Mouse (Mus musculus): ENCODE data around the gene Kcnrg.
"Not testable (repeated sequence)": the region's sequence is repeated elsewhere in the genome, so short reads cannot be mapped to it uniquely, and the experiment has no call there.

Gene Kcnrg

DNA sequence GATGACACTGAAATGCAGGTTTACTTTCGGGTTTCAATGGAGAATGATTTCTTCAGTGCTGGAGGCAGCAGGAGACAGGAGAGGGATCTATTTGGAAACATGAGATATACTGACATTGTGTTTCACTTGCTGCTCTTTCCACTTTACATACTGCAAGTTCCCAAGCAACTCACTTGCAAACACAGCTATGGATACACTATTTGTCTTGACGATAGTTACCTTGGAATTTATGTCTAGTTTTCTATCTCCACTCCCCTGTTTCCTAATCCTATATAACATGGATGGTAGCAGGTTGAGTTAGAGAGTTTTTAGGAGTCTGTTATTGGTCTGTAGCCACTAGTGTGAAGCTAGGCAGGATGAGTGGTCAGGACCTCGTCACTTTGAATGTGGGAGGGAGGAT lies at the start of gene Kcnrg:
Gene Kcnrg, plus strand, starts transcription at position 301 of the 400 bp plus-strand sequence.
- no peak for DNase-seq (ENCODE audit: low read depth, low spot score)

DNA sequence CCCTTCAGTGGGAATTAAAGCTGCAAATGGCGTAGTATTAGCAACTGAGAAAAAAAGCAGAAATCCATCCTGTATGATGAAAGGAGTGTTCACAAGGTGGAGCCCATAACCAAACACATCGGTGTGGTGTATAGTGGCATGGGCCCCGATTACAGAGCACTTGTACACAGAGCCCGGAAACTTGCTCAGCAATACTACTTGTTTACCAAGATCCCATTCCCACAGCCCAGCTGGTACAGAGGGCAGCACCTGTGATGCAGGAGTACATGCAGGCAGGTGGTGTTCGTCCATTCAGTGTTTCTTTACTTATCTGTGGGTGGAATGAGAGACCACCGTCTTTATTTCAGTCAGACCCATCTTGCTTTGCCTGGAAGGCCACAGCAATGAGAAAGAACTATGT lies 48.4 kb upstream of the Kcnrg start:
- DNase-seq (ENCODE audit: low read depth, low spot score) = no peak

DNA sequence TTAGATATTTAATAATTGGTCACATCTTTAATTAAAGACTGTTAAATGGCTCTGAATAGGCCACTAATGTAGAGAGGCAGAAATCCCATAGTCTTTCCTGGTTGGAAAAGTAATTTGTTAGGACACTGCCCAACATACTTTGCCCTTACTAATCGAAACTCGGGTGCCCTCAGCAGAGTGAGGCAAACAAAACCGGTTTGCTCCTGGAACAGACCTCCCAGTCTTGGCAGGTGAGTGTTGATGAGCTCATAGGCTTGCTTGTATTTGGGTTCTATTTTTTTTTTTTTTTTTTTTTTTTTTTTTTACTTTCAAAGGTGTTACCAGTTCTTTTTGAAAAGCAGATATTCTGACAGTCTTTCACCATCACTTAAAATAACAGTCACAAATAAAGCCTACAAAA lies 47.4 kb upstream of the Kcnrg start:
- DNase-seq (ENCODE audit: low read depth, low spot score) = no peak

DNA sequence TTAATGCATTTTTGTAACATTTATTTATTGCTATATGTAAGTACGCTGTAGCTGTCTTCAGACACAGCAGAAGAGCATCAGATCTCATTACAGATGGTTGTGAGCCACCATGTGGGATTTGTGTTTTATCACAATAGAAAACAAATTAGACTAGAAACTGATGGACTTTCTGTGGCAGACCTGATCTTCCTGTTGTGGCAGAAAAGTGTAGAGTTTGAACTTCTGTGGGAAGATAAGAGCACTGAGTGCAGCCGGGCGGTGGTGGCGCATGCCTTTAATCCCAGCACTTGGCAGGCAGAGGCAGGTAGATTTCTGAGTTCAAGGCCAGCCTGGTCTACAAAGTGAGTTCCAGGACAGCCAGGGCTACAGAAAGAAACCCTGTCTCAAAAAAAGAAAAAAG lies 41.0 kb upstream of the Kcnrg start:
- not testable (repeated sequence) for DNase-seq (ENCODE audit: low read depth, low spot score)

DNA sequence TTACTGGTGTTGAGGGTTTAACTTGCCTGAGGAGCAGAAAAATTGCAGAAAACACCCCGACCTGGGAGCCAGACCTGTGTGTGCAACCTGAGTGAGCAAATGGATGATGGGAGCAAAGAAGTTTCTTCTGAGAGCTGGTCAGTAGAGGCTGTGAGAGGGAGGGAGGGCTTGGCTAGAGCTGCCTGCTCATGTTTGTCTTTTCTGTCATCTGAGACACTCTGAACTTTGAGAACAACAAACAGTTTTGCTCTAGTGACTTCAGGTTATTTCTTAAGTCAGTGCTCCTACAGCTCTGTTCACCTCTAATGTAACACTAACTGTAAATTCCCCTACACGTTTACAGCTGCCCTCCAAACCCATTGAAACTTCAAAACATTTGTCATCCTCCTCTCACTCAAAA lies 37.9 kb upstream of the Kcnrg start:
- DNase-seq (ENCODE audit: low read depth, low spot score) = no peak

DNA sequence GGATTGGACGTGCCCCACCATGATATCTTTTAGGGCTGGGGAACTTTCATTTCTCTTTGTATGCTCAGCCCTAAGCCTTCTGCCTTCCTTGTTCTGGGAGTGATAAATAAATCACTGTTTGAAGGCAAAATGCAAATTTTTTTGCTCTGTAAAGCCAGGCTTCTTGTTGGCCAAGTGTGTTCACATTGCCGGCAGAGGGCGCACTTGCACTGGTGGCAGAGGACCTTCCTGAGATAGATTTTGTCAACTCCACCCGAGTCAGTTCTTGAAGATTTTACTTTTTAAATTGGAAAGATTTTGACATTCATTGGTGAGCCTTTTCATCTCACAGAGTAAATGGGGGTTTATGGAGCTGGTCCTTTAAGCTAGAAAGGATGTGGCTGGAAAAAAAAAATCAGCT lies 35.9 kb upstream of the Kcnrg start:
- DNase-seq (ENCODE audit: low read depth, low spot score) = no peak

DNA sequence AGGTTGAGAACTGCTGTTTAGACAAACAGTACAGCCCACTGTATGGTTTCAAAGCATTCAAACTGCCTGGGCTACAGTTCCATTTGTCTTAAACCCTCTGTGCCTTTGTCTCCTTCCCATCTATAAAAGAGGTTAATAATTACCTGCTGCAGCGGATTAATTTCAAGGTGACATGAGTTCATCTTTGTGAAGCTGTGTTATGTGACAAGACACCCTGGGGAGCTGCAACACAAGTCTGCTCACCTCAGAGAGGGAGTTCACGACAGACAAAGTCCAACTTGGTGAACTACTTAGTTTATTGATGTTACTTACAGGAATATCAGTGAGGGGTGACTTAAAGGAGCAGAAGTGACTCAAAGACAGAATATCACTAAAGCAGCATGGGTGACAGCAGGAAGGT lies 35.1 kb upstream of the Kcnrg start:
- no peak for DNase-seq (ENCODE audit: low read depth, low spot score)

DNA sequence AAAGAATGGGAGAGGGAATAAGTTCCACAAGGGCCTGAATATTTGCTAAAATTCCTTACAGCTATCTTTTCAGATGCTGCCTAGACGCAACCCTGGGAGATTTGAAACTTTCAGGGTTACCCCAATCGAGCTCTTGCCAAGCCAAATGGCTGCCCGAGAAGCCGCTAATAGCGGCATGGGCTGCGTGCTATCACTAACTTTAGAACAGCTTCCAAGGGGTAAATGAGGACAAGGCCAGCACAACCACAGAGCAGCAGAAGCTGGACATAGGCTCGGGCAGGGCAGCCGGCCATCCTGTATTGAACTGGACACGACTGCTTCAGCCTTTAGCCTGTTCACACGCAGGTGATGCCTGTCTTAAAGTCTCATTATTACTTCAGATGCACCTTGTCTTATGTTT lies 32.2 kb upstream of the Kcnrg start:
- no peak for DNase-seq (ENCODE audit: low read depth, low spot score)

DNA sequence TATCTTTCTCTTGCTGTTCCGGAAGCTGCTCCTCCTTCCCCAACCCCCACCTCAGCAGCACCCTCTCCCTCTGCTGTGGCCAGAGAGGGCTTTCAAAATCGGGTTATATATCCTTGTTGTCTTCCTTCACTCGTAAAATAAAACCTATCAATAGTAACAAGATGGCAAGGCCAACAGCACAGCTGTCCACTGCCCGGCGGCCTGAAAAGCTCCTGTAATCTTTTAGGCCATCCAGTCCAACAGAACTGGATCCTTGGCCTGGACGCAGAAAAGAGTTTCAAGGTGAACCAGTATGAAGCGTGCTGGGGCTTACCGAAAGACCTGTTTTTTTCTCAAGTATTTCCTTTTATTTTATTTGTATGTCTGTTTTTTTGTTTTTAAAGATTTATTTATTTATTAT lies 31.3 kb upstream of the Kcnrg start:
- DNase-seq (ENCODE audit: low read depth, low spot score) = no peak

DNA sequence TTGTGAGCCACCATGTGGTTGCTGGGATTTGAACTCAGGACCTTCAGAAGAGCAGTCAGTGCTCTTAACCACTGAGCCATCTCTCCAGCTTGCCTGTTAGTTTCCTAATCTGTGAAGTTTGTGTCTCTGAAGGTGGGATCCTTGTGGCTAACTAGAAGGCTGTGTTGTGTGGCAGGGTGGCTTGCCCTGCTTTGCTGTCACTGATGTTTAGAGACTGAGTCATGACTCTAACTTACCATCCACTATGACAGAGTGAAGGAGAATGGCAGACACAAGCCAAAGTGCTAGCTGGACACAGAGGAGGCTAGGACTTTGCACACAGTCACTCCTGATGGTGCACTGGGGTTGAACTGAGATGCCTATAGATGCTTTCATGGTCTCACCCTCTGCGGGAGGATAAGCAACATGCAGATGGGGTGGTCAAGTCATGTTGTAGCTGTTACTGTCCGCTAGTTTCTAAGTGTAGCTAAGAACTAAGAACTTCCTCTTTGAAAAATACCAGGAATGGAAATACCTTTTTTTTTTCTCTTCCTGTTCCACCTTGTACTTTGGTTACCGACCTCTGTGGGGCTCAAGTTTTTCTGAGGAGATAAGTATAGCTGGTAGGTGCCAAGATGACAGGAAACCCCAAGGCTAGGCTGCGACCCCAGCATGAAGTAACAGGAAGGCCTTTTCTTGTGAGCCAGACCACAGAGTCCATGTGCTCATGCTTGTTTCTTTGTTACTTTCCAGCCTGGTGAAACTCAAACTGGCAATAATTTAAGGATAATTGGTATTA lies 17.8 kb upstream of the Kcnrg start:
- DNase-seq (ENCODE audit: low read depth, low spot score) = no peak

DNA sequence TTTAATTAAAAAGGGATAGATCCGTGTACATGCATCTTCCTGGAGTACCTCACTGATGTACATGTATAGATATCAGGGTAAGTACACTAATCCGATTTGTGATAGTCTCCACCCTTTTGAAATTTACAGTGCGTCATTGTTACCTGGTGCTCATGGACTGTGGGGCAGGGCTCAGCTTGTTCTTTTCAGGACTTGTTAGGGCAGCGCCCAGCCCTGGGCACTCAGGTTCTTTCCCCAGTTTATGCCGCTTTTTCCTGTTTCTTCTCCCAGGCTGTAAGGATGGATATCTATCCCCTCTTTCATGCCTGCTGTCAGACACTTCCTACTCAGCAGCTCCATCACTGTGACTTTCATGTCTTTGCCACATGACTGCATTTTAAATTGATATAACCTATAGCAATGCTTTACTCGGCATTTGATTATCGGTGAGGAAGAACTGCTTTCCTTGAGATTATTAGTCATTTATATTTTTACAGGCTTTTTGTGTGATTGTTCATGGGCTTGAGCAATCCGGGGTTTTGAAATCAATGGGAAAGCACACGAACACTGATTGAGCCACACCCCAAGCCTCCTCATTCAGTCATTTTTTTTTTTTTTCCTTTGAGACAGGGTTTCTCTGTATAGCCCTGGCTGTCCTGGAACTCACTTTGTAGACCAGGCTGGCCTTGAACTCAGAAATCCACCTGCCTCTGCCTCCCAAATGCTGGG lies 10.4 kb upstream of the Kcnrg start:
- no peak for DNase-seq (ENCODE audit: low read depth, low spot score)

DNA sequence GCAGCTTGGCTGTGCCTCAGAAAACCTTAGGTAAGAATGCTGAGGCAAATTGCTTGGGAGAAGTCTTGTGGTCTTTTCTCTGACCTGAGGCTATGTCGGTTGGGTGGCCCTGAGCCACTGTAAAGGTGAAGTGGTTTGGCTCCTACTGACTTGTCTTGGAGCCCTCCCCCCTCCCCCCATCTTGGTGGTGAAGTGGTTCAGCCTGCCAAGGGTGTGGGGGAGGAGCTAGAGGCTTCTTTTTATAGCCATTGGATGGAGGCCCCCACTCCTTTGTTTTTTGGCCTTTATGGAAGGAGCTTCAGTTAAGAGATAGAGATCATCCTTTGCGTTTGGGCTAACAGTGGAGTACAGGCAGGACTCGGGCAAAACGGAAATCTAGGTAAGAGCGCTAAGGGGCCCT lies 9.3 kb upstream of the Kcnrg start, which contains the start of gene Trim13:
Gene Trim13, plus strand, starts transcription at position 280 of the 400 bp plus-strand sequence.
- DNase-seq (ENCODE audit: low read depth, low spot score) = no peak

DNA sequence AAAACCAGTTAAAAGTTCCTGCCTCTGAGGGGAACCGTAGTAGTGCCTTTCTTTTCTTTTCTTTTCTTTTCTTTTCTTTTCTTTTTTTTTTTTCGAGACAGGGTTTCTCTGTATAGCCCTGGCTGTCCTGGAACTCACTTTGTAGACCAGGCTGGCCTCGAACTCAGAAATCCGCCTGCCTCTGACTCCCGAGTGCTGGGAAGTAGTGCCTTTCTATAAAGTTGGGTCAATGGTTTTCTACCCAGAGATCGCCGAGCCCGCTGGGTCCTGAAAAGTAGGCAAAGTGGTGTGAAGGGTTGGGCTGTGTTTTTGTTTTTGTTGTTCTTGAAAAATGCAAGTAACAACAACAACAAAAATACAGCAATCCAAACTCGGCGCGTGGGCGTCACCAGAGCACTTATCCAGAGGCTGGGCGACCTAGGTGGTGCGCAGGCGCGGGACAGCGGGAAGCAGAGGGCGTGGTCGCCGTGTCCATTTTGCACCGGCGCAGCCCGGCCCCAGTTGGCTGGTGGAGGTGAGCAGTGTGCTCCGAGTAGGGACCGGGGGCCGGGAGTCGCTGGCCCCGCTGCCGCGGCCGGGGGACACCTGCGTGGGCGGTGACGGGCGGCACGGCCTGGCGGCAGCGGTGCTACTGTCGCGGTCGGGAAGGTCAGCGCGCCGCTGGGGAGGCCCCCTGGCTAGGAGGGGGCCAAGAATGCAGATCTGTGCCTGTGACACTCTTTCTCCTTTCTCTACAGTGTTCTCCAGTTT lies 8.0 kb upstream of the Kcnrg start:
- DNase-seq (ENCODE audit: low read depth, low spot score) = peak; percentile 46

DNA sequence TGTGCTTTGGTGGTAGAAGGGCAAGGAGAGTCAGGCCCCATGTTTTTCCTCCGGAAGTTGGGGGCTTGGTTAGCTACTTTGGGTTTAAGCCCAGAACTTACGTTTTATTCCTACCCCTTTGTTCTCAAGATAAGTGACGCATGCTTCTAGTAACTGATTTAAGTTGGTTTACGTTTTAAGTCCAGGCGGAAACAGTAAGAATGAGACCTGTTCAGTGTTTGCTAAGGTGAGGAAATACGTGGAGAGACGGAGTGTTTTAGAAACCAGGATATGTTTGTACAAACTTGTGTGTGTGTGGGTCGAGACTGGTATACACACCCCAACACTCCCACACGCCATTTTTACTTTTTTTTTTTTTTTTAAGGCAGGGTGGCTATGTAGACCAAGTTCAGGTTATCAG lies 5.9 kb upstream of the Kcnrg start:
- DNase-seq (ENCODE audit: low read depth, low spot score) = no peak

DNA sequence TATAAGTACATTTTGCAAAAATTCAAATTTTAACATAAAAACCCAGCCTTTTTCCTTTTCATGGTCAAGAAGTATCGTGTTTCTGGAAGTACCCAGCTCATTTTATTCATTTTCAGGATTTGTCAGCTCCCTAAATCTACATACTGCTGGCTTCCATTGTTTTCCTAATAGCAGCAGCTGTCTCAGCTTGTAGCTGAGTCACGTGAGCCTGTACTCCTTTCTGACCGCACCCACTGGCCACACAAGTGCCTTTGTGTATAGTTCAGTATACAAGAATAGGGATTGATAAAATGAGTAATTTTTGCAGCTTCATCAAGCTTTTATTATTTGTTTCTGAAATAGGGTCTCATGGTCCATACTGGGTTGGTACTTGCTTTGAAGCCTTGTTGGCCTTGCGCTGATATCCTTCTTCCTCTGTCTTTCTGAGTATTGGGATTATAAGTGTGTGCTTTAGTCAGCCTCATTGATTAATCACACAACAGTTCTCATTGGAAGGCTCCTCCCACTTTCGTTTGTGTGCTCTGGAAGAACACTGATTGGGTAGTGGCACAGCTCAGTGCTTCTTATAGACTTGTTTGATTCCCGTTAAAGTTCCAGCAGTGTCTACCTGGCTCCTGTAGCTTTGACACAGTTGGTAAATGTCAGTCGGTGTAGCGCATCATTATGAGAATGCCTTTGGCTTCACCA lies 4.0 kb upstream of the Kcnrg start:
- no peak for DNase-seq (ENCODE audit: low read depth, low spot score)

DNA sequence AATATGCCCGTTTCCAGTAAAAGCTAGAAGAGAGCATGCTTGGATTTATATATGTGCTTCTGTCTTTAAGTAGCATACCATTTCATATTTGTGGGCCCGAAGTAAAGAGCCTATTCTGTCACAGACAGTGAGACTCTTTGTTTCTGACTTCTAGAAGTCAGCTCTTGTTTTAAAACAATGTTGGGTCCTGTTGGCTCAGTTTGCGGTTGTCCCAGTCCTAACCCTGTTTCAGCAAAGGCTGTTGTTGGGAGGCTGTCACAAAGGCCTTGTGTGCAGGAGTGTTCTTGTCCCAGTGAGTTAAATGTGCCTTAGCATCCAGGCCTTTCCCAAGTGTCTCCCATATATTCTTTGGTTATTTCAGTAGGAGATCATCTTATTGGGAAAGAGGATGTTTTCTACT lies 3.2 kb upstream of the Kcnrg start:
- no peak for DNase-seq (ENCODE audit: low read depth, low spot score)

DNA sequence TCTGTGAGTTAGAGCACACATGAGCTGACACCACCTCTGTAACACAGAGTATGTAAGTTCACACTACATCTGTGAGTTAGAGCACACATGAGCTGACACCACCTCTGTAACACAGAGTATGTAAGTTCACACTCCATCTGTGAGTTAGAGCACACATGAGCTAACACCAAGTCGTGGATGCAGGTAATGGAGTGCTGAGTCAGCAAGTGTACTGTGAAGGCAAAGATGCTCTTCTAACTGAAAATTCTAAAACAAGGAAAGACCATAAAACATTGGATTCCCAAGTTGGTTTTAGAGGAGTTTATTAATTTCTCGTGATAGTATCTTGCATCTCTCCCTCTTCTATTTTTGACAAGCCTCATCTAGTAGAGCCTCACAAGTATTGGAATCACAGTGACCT lies 1.2 kb upstream of the Kcnrg start:
- not testable (repeated sequence) for DNase-seq (ENCODE audit: low read depth, low spot score)

DNA sequence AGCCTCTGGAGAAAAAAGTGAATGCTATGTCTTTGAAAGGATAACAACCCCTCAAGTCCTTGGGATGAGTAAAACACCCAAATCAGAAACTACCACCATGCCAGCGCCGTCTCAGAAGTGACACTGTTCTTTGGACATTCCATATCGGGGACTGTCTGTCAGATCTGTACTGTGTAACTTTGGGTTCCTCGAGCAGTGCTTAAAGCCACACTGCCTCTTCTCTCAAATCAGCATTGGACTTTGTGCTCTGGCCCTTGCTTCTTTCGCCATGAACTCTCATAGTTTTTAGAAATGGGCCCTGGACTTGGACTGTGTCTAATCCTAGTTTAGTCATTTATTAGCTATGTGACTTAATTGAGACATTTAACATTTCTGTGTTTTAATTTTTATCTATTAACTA lies 4.5 kb downstream of the Kcnrg start:
- no peak for DNase-seq (ENCODE audit: low read depth, low spot score)

DNA sequence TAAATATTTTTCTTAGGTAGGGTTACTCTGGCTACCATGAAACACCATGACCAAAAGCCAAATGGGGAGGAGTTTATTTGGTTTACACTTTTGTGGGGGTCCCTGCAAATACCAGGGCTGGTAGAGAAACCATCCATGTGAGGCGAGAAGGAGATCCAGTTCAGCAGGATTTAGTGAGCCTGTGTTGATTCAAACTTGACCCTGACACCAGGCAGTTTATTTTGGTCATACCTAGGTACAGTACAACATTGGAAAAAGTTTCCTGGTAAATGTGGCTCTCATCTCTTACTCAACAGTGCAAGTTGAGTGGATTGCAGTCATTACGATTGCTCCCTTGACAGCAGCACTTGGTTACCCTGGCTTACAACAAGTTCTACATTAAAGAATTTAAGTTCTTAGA lies 6.1 kb downstream of the Kcnrg start:
- no peak for DNase-seq (ENCODE audit: low read depth, low spot score)

DNA sequence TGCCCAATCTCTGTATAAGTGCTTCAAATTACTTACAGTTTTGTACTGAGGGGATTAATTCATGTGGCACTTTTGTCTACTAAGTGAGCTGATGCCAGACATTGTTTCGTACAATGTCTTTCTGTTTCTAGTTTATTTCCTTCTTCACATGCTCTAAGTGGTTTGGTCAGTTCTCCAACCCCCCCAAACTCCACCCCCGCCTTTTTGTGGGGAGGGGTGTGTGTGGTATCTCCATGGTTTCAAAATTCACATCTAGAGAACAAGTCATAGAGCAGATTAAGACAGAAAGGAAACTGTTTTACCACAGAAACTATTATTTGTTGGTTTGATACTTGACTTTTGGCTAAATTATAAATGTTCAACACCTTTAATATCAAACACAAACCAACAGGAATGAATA lies 13.1 kb downstream of the Kcnrg start:
- DNase-seq (ENCODE audit: low read depth, low spot score) = no peak

DNA sequence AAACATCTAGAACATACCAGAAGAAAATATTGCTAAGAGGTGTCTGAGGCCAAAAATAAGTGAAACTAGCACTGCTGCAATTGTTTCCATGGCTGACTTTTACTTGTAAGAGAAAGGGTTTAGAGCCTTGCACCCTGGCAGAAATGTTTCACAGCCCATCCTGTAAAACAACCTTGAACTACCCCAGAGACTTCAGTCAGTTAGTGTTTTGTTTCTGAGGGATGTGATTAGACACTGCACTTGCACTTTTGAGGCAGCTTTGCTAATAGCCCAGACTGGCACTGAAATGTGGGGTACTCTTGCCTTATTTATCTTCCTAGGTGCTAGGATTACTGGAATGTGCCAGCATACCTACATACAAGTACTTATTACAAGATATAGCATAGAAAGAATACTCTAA lies 28.7 kb downstream of the Kcnrg start:
- no peak for DNase-seq (ENCODE audit: low read depth, low spot score)

DNA sequence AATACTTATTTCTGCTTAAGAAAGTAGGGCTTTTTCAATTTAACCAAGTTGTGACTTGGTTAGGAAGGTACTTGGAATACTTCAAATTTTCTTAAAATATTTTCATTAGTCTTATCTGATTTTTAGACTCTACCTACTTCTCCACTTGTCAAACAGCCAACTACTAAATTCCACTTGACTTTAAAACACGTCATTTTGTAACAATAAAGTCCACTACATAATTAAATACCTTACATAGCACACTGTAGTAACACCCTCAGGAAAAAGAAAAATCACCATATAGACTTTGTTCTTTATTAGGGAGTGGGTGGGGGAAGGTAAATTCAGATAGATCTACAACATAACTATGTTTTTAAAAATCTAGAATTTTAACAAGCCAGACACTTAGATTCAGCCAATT lies 35.4 kb downstream of the Kcnrg start:
- DNase-seq (ENCODE audit: low read depth, low spot score) = no peak

Measured in brain, embryonic 18.5 days (tissue).